Mouse (Mus musculus): Measurements from ENCODE around the gene Defb26. TPM values are rescaled to one million over a fixed set of nuclear protein-coding genes. Genes with fewer than 3 reads are reported as not detected.

Gene Defb26
- polyA plus RNA-seq, 1 experiment from 2014 or later, result not detected

DNA sequence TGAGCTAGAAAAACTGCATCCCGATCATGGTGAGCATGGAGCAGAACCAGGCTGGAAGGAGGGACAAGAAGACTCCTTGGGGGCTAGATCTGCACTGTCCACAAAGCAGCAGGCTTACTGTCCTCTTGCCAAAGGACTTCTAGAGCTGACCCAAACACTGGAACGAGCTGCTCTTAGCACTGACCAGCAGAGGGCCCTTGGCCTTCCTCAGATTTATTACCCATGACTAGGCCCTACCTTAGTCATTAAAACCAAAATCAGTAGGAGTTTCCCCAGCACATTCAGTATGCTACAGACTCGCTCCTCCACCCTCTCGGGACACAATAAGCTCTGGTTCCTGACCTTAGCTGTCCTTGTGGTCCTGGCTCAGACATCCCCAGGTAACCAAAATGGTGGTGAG is 6.5 kb upstream of the Defb26 start, which contains the start of gene Defb28:
Gene Defb28 (plus strand): TSS at position 275 of the 400 bp plus-strand sequence.
- WGBS, result 68% methylated on average over 4 of the region's 4 CpGs
- Histone ChIP-seq H3K4me3 (ENCODE audit: low read length) (no peak within 1 kb of the TSS), H3K4me1 (replicated peaks; ENCODE audit: control insufficient read depth, insufficient read depth, low read length) (no peaks in the 10 kb centered on the region)

DNA sequence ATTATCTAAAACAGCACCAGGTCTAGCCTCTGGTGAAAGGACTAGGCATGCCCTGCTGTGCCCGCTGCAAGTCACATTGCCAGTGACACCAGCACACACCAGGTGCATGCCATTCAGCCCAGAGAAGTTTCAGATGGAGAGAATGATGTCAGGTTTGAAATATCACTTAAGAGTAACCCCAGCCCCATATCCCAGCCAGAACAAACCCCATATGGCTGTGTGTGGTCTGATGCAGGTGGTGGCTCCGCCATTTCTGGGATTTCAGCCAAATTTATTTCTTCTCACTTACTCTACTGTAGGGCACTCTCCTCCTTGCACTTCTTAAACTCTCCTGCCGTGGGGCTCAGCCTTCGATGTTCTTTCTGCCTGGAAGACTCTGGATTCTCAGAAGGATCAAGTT is 4.6 kb upstream of the Defb26 start:
- no peak for ATAC-seq (ENCODE audit: low read depth)
- no peaks in the 10 kb centered on the region for H3K4me1 ChIP-seq (replicated peaks; ENCODE audit: control insufficient read depth, insufficient read depth, low read length)
- H3K9ac ChIP-seq (ENCODE audit: low read length), result no peak overlapping the region
- H3K27me3 ChIP-seq (ENCODE audit: control insufficient read depth, insufficient read depth, low read depth, low read length), result no peaks in the 10 kb centered on the region
- WGBS, result 42% methylated on average over 4 of the region's 4 CpGs
- H3K27ac ChIP-seq (ENCODE audit: low read length), result no peak overlapping the region
- no peaks in the 10 kb centered on the region for H3K9me3 ChIP-seq (ENCODE audit: control insufficient read depth, low read length)
- no peaks in the 10 kb centered on the region for H3K36me3 ChIP-seq (ENCODE audit: control insufficient read depth, insufficient read depth, low read length)
- no peak overlapping the region for H3K4me2 ChIP-seq (ENCODE audit: low read depth, low read length)
- H3K4me3 ChIP-seq (ENCODE audit: low read length), result no peak overlapping the region

More for the DNA sequence above, 6.5 kb upstream of the Defb26 start, which contains the start of gene Defb28:
- H3K4me2 ChIP-seq (ENCODE audit: low read depth, low read length), result no peak within 1 kb of the TSS
- no peaks in the 10 kb centered on the region for H3K36me3 ChIP-seq (ENCODE audit: control insufficient read depth, insufficient read depth, low read length)
- H3K27ac ChIP-seq (ENCODE audit: low read length), result no peak within 1 kb of the TSS
- ATAC-seq (ENCODE audit: low read depth), result no peak
- H3K9ac ChIP-seq (ENCODE audit: low read length), result no peak within 1 kb of the TSS
- H3K27me3 ChIP-seq (ENCODE audit: control insufficient read depth, insufficient read depth, low read depth, low read length), result no peaks in the 10 kb centered on the region
- no peaks in the 10 kb centered on the region for H3K9me3 ChIP-seq (ENCODE audit: control insufficient read depth, low read length)

GRCm38 (mm10) chr2:152503950-152504349 is 7.5 kb downstream of the Defb26 start:
- H3K36me3 ChIP-seq (ENCODE audit: control insufficient read depth, insufficient read depth, low read length), result no peaks in the 10 kb centered on the region
- H3K9ac ChIP-seq (ENCODE audit: low read length), result no peak overlapping the region
- H3K9me3 ChIP-seq (ENCODE audit: control insufficient read depth, low read length), result no peaks in the 10 kb centered on the region
- no peak overlapping the region for H3K27ac ChIP-seq (ENCODE audit: low read length)
- WGBS, result 67% methylated on average over 2 of the region's 2 CpGs
- no peaks in the 10 kb centered on the region for H3K4me1 ChIP-seq (replicated peaks; ENCODE audit: control insufficient read depth, insufficient read depth, low read length)
- H3K27me3 ChIP-seq (ENCODE audit: control insufficient read depth, insufficient read depth, low read depth, low read length), result no peaks in the 10 kb centered on the region
- no peak for ATAC-seq (ENCODE audit: low read depth)
- H3K4me2 ChIP-seq (ENCODE audit: low read depth, low read length), result no peak overlapping the region
- no peak overlapping the region for H3K4me3 ChIP-seq (ENCODE audit: low read length)

GRCm38 (mm10) chr2:152500863-152501229 is 10.6 kb downstream of the Defb26 start:
- H3K36me3 ChIP-seq (ENCODE audit: control insufficient read depth, insufficient read depth, low read length), result no peaks in the 10 kb centered on the region
- H3K9ac ChIP-seq (ENCODE audit: low read length), result no peak overlapping the region
- H3K4me3 ChIP-seq (ENCODE audit: low read length), result no peak overlapping the region
- 71% methylated on average over 6 of the region's 6 CpGs for WGBS
- H3K4me1 ChIP-seq (replicated peaks; ENCODE audit: control insufficient read depth, insufficient read depth, low read length), result no peaks in the 10 kb centered on the region
- no peak overlapping the region for H3K4me2 ChIP-seq (ENCODE audit: low read depth, low read length)
- no peak for ATAC-seq (ENCODE audit: low read depth)
- no peaks in the 10 kb centered on the region for H3K9me3 ChIP-seq (ENCODE audit: control insufficient read depth, low read length)
- H3K27me3 ChIP-seq (ENCODE audit: control insufficient read depth, insufficient read depth, low read depth, low read length), result no peaks in the 10 kb centered on the region
- no peak overlapping the region for H3K27ac ChIP-seq (ENCODE audit: low read length)

- H3K9ac ChIP-seq (ENCODE audit: low read length), result no peak overlapping the region
- H3K27me3 ChIP-seq (ENCODE audit: control insufficient read depth, insufficient read depth, low read depth, low read length), result no peaks in the 10 kb centered on the region
- H3K4me3 ChIP-seq (ENCODE audit: low read length), result no peak overlapping the region
- 55% methylated on average over 7 of the region's 7 CpGs for WGBS
- no peaks in the 10 kb centered on the region for H3K9me3 ChIP-seq (ENCODE audit: control insufficient read depth, low read length)
- H3K4me1 ChIP-seq (replicated peaks; ENCODE audit: control insufficient read depth, insufficient read depth, low read length), result no peaks in the 10 kb centered on the region
- no peaks in the 10 kb centered on the region for H3K36me3 ChIP-seq (ENCODE audit: control insufficient read depth, insufficient read depth, low read length)
- no peak overlapping the region for H3K4me2 ChIP-seq (ENCODE audit: low read depth, low read length)
- no peak overlapping the region for H3K27ac ChIP-seq (ENCODE audit: low read length)
- no peak for ATAC-seq (ENCODE audit: low read depth)
Measured at GRCm38 (mm10) chr2:152500204-152500862, 11.2 kb downstream of the Defb26 start.

DNA sequence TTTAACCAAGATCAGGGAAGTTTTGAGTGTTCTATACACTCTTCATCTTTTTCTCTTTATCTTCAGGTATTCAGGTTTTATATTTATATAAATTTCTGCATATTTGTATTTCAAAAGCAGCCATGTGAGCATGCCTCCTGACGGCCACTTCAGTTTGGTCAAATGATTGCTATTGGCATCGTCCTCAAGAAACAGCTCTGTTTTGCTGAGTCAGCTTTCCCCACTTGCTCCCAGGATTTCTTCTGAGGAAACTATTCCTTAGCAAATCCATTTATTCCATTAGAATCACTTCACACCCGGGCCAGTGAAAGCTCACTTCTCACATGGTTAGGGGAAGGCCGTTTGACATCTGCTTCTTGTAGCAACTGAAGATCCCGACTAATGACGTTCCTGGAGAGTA is 13.5 kb downstream of the Defb26 start:
- 51% methylated on average over 6 of the region's 6 CpGs for WGBS

DNA sequence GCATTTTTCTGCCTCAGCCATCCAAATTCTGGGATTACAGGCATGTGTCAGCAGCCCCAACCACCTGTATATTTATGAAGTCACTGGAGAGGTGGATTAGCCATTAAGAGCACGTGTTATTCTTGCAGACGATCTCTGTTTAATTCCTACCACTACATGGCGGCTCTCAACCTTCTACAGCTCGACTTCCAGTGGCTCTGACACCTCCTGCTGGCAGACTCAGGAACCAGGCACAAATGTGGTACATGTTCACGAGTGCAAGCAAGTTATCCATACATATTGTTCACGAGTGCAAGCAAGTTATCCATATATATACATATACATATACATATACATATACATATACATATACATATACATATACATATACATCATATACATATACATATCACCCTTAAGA is 18.3 kb downstream of the Defb26 start:
- no peaks in the 10 kb centered on the region for H3K4me1 ChIP-seq (replicated peaks; ENCODE audit: control insufficient read depth, insufficient read depth, low read length)
- no peak overlapping the region for H3K4me2 ChIP-seq (ENCODE audit: low read depth, low read length)
- no peak overlapping the region for H3K27ac ChIP-seq (ENCODE audit: low read length)
- H3K9me3 ChIP-seq (ENCODE audit: control insufficient read depth, low read length), result no peaks in the 10 kb centered on the region
- no peak overlapping the region for H3K9ac ChIP-seq (ENCODE audit: low read length)
- no peaks in the 10 kb centered on the region for H3K36me3 ChIP-seq (ENCODE audit: control insufficient read depth, insufficient read depth, low read length)
- ATAC-seq (ENCODE audit: low read depth), result no peak
- H3K4me3 ChIP-seq (ENCODE audit: low read length), result no peak overlapping the region
- WGBS, result 65% methylated on average over 6 of the region's 6 CpGs
- H3K27me3 ChIP-seq (ENCODE audit: control insufficient read depth, insufficient read depth, low read depth, low read length), result no peaks in the 10 kb centered on the region

More for the DNA sequence above, 13.5 kb downstream of the Defb26 start:
- H3K27me3 ChIP-seq (ENCODE audit: control insufficient read depth, insufficient read depth, low read depth, low read length), result no peaks in the 10 kb centered on the region
- no peaks in the 10 kb centered on the region for H3K9me3 ChIP-seq (ENCODE audit: control insufficient read depth, low read length)
- H3K4me1 ChIP-seq (replicated peaks; ENCODE audit: control insufficient read depth, insufficient read depth, low read length), result no peaks in the 10 kb centered on the region
- H3K27ac ChIP-seq (ENCODE audit: low read length), result no peak overlapping the region
- H3K4me2 ChIP-seq (ENCODE audit: low read depth, low read length), result no peak overlapping the region
- H3K9ac ChIP-seq (ENCODE audit: low read length), result no peak overlapping the region
- H3K36me3 ChIP-seq (ENCODE audit: control insufficient read depth, insufficient read depth, low read length), result no peaks in the 10 kb centered on the region
- H3K4me3 ChIP-seq (ENCODE audit: low read length), result no peak overlapping the region
- no peak for ATAC-seq (ENCODE audit: low read depth)

- Histone ChIP-seq H3K27me3 (ENCODE audit: control insufficient read depth, insufficient read depth, low read depth, low read length) (no peaks in the 10 kb centered on the region), H3K36me3 (ENCODE audit: control insufficient read depth, insufficient read depth, low read length) (no peaks in the 10 kb centered on the region), H3K27ac (ENCODE audit: low read length) (no peak within 1 kb of the TSS), H3K9ac (ENCODE audit: low read length) (no peak within 1 kb of the TSS), H3K4me3 (ENCODE audit: low read length) (no peak within 1 kb of the TSS), H3K4me2 (ENCODE audit: low read depth, low read length) (no peak within 1 kb of the TSS), H3K4me1 (replicated peaks; ENCODE audit: control insufficient read depth, insufficient read depth, low read length) (no peaks in the 10 kb centered on the region), H3K9me3 (ENCODE audit: control insufficient read depth, low read length) (no peaks in the 10 kb centered on the region; the same call in 1 of the 2 replicates)
- ATAC-seq (ENCODE audit: low read depth), result no peak
Measured at GRCm38 (mm10) chr2:152490038-152490437, 21.5 kb downstream of the Defb26 start, which contains the start of gene Defb22. Defb22 (minus strand) TSS chr2:152490138.

GRCm38 (mm10) chr2:152487024-152487423 is 24.5 kb downstream of the Defb26 start:
- whole genome bisulfite sequencing, result 74% methylated on average over 2 of the region's 2 CpGs
- Histone ChIP-seq H3K4me2 (ENCODE audit: low read depth, low read length) (no peak overlapping the region), H3K9ac (ENCODE audit: low read length) (no peak overlapping the region), H3K4me3 (ENCODE audit: low read length) (no peak overlapping the region), H3K9me3 (ENCODE audit: control insufficient read depth, low read length) (no peaks in the 10 kb centered on the region; the same call in 1 of the 2 replicates), H3K4me1 (replicated peaks; ENCODE audit: control insufficient read depth, insufficient read depth, low read length) (no peaks in the 10 kb centered on the region), H3K27ac (ENCODE audit: low read length) (no peak overlapping the region), H3K36me3 (ENCODE audit: control insufficient read depth, insufficient read depth, low read length) (no peaks in the 10 kb centered on the region), H3K27me3 (ENCODE audit: control insufficient read depth, insufficient read depth, low read depth, low read length) (no peaks in the 10 kb centered on the region)
- no peak for ATAC-seq (ENCODE audit: low read depth)

Measured in lung, embryonic 16.5 days (tissue).